Mouse (Mus musculus): ENCODE results near the gene Cdkn1c. TPM values are rescaled to one million over a fixed set of nuclear protein-coding genes. Genes with fewer than 3 reads are reported as not detected.

Cdkn1c gene
- polyA plus RNA-seq, 1 experiment = 30.8 TPM

GRCm38 (mm10) chr7:143437894-143438581 is 22.8 kb downstream of the Cdkn1c start:
- no peaks in the 10 kb centered on the region for H3K4me1 ChIP-seq (ENCODE audit: control insufficient read depth, insufficient read depth, low read length)
- TF ChIP-seq CTCF (conservative IDR thresholded peaks at IDR 0.05; ENCODE audit: insufficient read depth, insufficient read length, low read depth, low read length) (no peak), POLR2A (IDR thresholded peaks at IDR 0.05; ENCODE audit: low read depth, low read length) (no peak)
- peaks cover 3% of the 10 kb centered on the region; the same call in 1 of the 2 replicates for H3K27me3 ChIP-seq (replicated peaks; ENCODE audit: control insufficient read depth, insufficient read depth, low read length)
- H3K36me3 ChIP-seq (ENCODE audit: control insufficient read depth, insufficient read depth, low read length) = no peaks in the 10 kb centered on the region
- WGBS = 9% methylated on average over 61 of the region's 63 CpGs
- H3K4me3 ChIP-seq (ENCODE audit: insufficient read depth, low read depth, low read length) = peak overlapping the region; percentile 25; the same call in 1 of the 2 replicates
- no peak overlapping the region for H3K27ac ChIP-seq (ENCODE audit: insufficient read depth, low read depth, low read length)
- DNase-seq = no peak

GRCm38 (mm10) chr7:143437231-143437893 is 23.5 kb downstream of the Cdkn1c start:
- Histone ChIP-seq H3K4me1 (ENCODE audit: control insufficient read depth, insufficient read depth, low read length) (no peaks in the 10 kb centered on the region), H3K27me3 (replicated peaks; ENCODE audit: control insufficient read depth, insufficient read depth, low read length) (peaks cover 3% of the 10 kb centered on the region; the same call in 1 of the 2 replicates), H3K27ac (ENCODE audit: insufficient read depth, low read depth, low read length) (no peak overlapping the region), H3K4me3 (ENCODE audit: insufficient read depth, low read depth, low read length) (peak overlapping the region; percentile 25; the same call in 1 of the 2 replicates), H3K36me3 (ENCODE audit: control insufficient read depth, insufficient read depth, low read length) (no peaks in the 10 kb centered on the region)
- DNase-seq = no peak
- no peak for TF ChIP-seq CTCF (conservative IDR thresholded peaks at IDR 0.05; ENCODE audit: insufficient read depth, insufficient read length, low read depth, low read length)
- no peak for TF ChIP-seq POLR2A (IDR thresholded peaks at IDR 0.05; ENCODE audit: low read depth, low read length)
- 45% methylated on average over 18 of the region's 18 CpGs for WGBS

GRCm38 (mm10) chr7:143433331-143433730 is 27.5 kb downstream of the Cdkn1c start:
- Histone ChIP-seq H3K4me3 (ENCODE audit: insufficient read depth, low read depth, low read length) (no peak overlapping the region), H3K27ac (ENCODE audit: insufficient read depth, low read depth, low read length) (no peak overlapping the region), H3K36me3 (ENCODE audit: control insufficient read depth, insufficient read depth, low read length) (no peaks in the 10 kb centered on the region), H3K4me1 (ENCODE audit: control insufficient read depth, insufficient read depth, low read length) (no peaks in the 10 kb centered on the region), H3K27me3 (replicated peaks; ENCODE audit: control insufficient read depth, insufficient read depth, low read length) (peaks cover 3% of the 10 kb centered on the region; the same call in 1 of the 2 replicates)
- peak; percentile 35 for DNase-seq
- WGBS = 66% methylated on average over 7 of the region's 7 CpGs
- no peak for TF ChIP-seq CTCF (conservative IDR thresholded peaks at IDR 0.05; ENCODE audit: insufficient read depth, insufficient read length, low read depth, low read length)
- TF ChIP-seq POLR2A (IDR thresholded peaks at IDR 0.05; ENCODE audit: low read depth, low read length) = no peak

- Histone ChIP-seq H3K4me1 (ENCODE audit: control insufficient read depth, insufficient read depth, low read length) (no peaks in the 10 kb centered on the region), H3K4me3 (ENCODE audit: insufficient read depth, low read depth, low read length) (no peak overlapping the region), H3K36me3 (ENCODE audit: control insufficient read depth, insufficient read depth, low read length) (no peaks in the 10 kb centered on the region), H3K27me3 (replicated peaks; ENCODE audit: control insufficient read depth, insufficient read depth, low read length) (peaks cover under 1% of the 10 kb centered on the region; the same call in 1 of the 2 replicates), H3K27ac (ENCODE audit: insufficient read depth, low read depth, low read length) (no peak overlapping the region)
- no peak for DNase-seq
- TF ChIP-seq CTCF (conservative IDR thresholded peaks at IDR 0.05; ENCODE audit: insufficient read depth, insufficient read length, low read depth, low read length) = no peak
- TF ChIP-seq POLR2A (IDR thresholded peaks at IDR 0.05; ENCODE audit: low read depth, low read length) = no peak
- WGBS = 88% methylated on average over 1 of the region's 1 CpGs
These were observed 28.2 kb downstream of the Cdkn1c start for GRCm38 (mm10) chr7:143432631-143433030.

- no peak overlapping the region for H3K27ac ChIP-seq (ENCODE audit: insufficient read depth, low read depth, low read length)
These were observed 31.9 kb downstream of the Cdkn1c start for GRCm38 (mm10) chr7:143428814-143429499.

GRCm38 (mm10) chr7:143428142-143428813 is 32.6 kb downstream of the Cdkn1c start:
- no peak for DNase-seq
- H3K4me3 ChIP-seq (ENCODE audit: insufficient read depth, low read depth, low read length) = no peak overlapping the region
- no peaks in the 10 kb centered on the region for H3K4me1 ChIP-seq (ENCODE audit: control insufficient read depth, insufficient read depth, low read length)
- no peak overlapping the region for H3K27ac ChIP-seq (ENCODE audit: insufficient read depth, low read depth, low read length)
- H3K36me3 ChIP-seq (ENCODE audit: control insufficient read depth, insufficient read depth, low read length) = no peaks in the 10 kb centered on the region
- no peaks in the 10 kb centered on the region for H3K27me3 ChIP-seq (replicated peaks; ENCODE audit: control insufficient read depth, insufficient read depth, low read length)
- no peak for TF ChIP-seq CTCF (conservative IDR thresholded peaks at IDR 0.05; ENCODE audit: insufficient read depth, insufficient read length, low read depth, low read length)
- TF ChIP-seq POLR2A (IDR thresholded peaks at IDR 0.05; ENCODE audit: low read depth, low read length) = no peak
- 75% methylated on average over 23 of the region's 23 CpGs for WGBS

More at GRCm38 (mm10) chr7:143428814-143429499, 31.9 kb downstream of the Cdkn1c start:
- no peak for DNase-seq
- no peaks in the 10 kb centered on the region for H3K36me3 ChIP-seq (ENCODE audit: control insufficient read depth, insufficient read depth, low read length)
- TF ChIP-seq CTCF (conservative IDR thresholded peaks at IDR 0.05; ENCODE audit: insufficient read depth, insufficient read length, low read depth, low read length) (no peak), POLR2A (IDR thresholded peaks at IDR 0.05; ENCODE audit: low read depth, low read length) (no peak)
- no peak overlapping the region for H3K4me3 ChIP-seq (ENCODE audit: insufficient read depth, low read depth, low read length)
- H3K4me1 ChIP-seq (ENCODE audit: control insufficient read depth, insufficient read depth, low read length) = no peaks in the 10 kb centered on the region
- H3K27me3 ChIP-seq (replicated peaks; ENCODE audit: control insufficient read depth, insufficient read depth, low read length) = no peaks in the 10 kb centered on the region
- 70% methylated on average over 2 of the region's 2 CpGs for WGBS

Measured in kidney, adult 2 months (tissue).